Comparison of ENCODE assay signal across 21 mouse cellular contexts in genomic region chr19:33860658-33861057, GRCm38 (mm10).
DNase-seq lines count a peak whose midpoint lies in the region; ATAC-seq and TF ChIP-seq lines count a peak whose summit lies in the region.
"Had no signal": no experiment of that assay in that cellular context is flagged by ENCODE, and none has a peak within 500 bp of the region (broad histone marks: within the 10 kb centered on the region; RNA-seq: fewer than 3 reads in every experiment).

No protein-coding gene starts in this region.

- H3K9ac ChIP-seq in intestine, postnatal 0 days (ENCODE audit: low read depth, low read length), result no peak overlapping the region
- H3K9ac ChIP-seq in intestine, embryonic 16.5 days (ENCODE audit: low read depth, low read length), result no peak overlapping the region
- H3K9ac ChIP-seq: hindbrain, embryonic 12.5 days had no signal

- no peak overlapping the region for H3K4me3 ChIP-seq in intestine, postnatal 0 days (ENCODE audit: low read depth, low read length)
- no peak overlapping the region for H3K4me3 ChIP-seq in intestine, embryonic 16.5 days (ENCODE audit: low read length)
- H3K4me3 ChIP-seq: hindbrain, embryonic 12.5 days had no signal

- ATAC-seq in intestine, postnatal 0 days, result no peak
- no peak for ATAC-seq in intestine, embryonic 16.5 days
- ATAC-seq: CD4-positive, CD25-positive, alpha-beta regulatory T cell, adult 4 months; midbrain, embryonic 16.5 days had no signal

- no peaks in the 10 kb centered on the region for H3K4me1 ChIP-seq in intestine, postnatal 0 days (replicated peaks; ENCODE audit: control insufficient read depth, insufficient read depth, low read length)
- H3K4me1 ChIP-seq in intestine, embryonic 16.5 days (ENCODE audit: control insufficient read depth, insufficient read depth, low read length), result no peaks in the 10 kb centered on the region
- H3K4me1 ChIP-seq: hindbrain, embryonic 12.5 days had no signal

- no peaks in the 10 kb centered on the region for H3K36me3 ChIP-seq in intestine, postnatal 0 days (ENCODE audit: control insufficient read depth, insufficient read depth)
- no peaks in the 10 kb centered on the region for H3K36me3 ChIP-seq in intestine, embryonic 16.5 days (ENCODE audit: control insufficient read depth, insufficient read depth, low read length)
- H3K36me3 ChIP-seq: hindbrain, embryonic 12.5 days had no signal

- peak; percentile 15 for DNase-seq in retina, embryonic 14.5 days (ENCODE audit: low spot score)
- DNase-seq in retina, postnatal 1 day, result no peak
- peak; percentile 22 for DNase-seq in R1 (ENCODE audit: low read depth, low spot score)
- no peak for DNase-seq in adrenal gland, postnatal 4 days (ENCODE audit: low spot score in 2 of 2)
- DNase-seq in yolk sac, embryonic 10.5 days (ENCODE audit: low spot score), result no peak
- DNase-seq: adrenal gland, adult 8-10 months; cerebellum, adult 9-11 months; gastrocnemius, postnatal 36 days; heart, postnatal 10 days; kidney, adult 11 months; kidney, postnatal 10 days; left cerebral cortex, postnatal 4 days; liver; lung, postnatal 14 days; right cerebral cortex, postnatal 4 days had no signal

- peak; percentile 22; the same call in 1 of the 2 replicates for TF ChIP-seq CTCF in intestine, postnatal 0 days (IDR thresholded peaks at IDR 0.05; ENCODE audit: low read depth)

- 65% methylated on average over 1 of the region's 1 CpGs for WGBS in intestine, postnatal 0 days
- WGBS in intestine, embryonic 16.5 days, result 72% methylated on average over 1 of the region's 1 CpGs

- H3K27ac ChIP-seq in intestine, postnatal 0 days (ENCODE audit: low read depth, low read length), result no peak overlapping the region
- no peak overlapping the region for H3K27ac ChIP-seq in intestine, embryonic 16.5 days (ENCODE audit: low read length)
- H3K27ac ChIP-seq: hindbrain, embryonic 12.5 days had no signal

- H3K9me3 ChIP-seq in intestine, postnatal 0 days (ENCODE audit: control insufficient read depth), result no peaks in the 10 kb centered on the region
- no peaks in the 10 kb centered on the region for H3K9me3 ChIP-seq in intestine, embryonic 16.5 days (ENCODE audit: control insufficient read depth, low read length)
- H3K9me3 ChIP-seq: hindbrain, embryonic 12.5 days had no signal

- no peak overlapping the region for H3K4me2 ChIP-seq in intestine, postnatal 0 days (replicated peaks; ENCODE audit: low read depth)
- H3K4me2 ChIP-seq in intestine, embryonic 16.5 days (ENCODE audit: low read depth, low read length), result no peak overlapping the region
- H3K4me2 ChIP-seq: heart, embryonic 11.5 days; hindbrain, embryonic 12.5 days had no signal

- H3K27me3 ChIP-seq in intestine, postnatal 0 days (replicated peaks; ENCODE audit: control insufficient read depth, insufficient read depth, low read length), result no peaks in the 10 kb centered on the region
- H3K27me3 ChIP-seq in intestine, embryonic 16.5 days (replicated peaks; ENCODE audit: control insufficient read depth, insufficient read depth, low read length), result no peaks in the 10 kb centered on the region
- H3K27me3 ChIP-seq: hindbrain, embryonic 12.5 days had no signal

Comparison
In these comparisons a context has a peak if more than half of its experiments do, and no peak if none do; other contexts are left out.
1. DNase-seq: peak in retina, embryonic 14.5 days (single experiment) and R1 (single experiment); none in retina, postnatal 1 day (single experiment), adrenal gland, postnatal 4 days (0 of 2) and yolk sac, embryonic 10.5 days (single experiment).